Mouse (Mus musculus) forebrain, embryonic 15.5 days (tissue): ENCODE measurements at regions not wholly inside any gene's neighbourhood (a gene's known extent, or its start where the extent isn't known, plus 50 kb on each side); places are given as distances from the start of the nearest gene placed in this dataset.

Experiments
- ATAC-seq: fragments of 200-750 bp; cut with Nextera tagmentation; replicated peaks from 2 replicates; pipeline ENCODE4 v1.8.0; 2017; ENCODE audit warnings: mild to moderate bottlenecking, moderate TSS enrichment, moderate library complexity
- H3K27ac ChIP-seq: fragments of 300-500 bp; sonication (generic); replicated peaks from 2 replicates; pipeline ENCODE4 v1.5.1; 2015; ENCODE audit warnings: mild to moderate bottlenecking, inconsistent platforms
- H3K27me3 ChIP-seq: fragments of 300-500 bp; sonication (generic); 2 replicates; pipeline ENCODE4 v1.6.1; 2015; ENCODE audit warnings: inconsistent platforms
- H3K36me3 ChIP-seq: fragments of 300-500 bp; sonication (generic); 2 replicates; pipeline ENCODE4 v1.6.1; 2015; ENCODE audit warnings: mild to moderate bottlenecking, inconsistent platforms
- H3K4me1 ChIP-seq: fragments of 300-500 bp; sonication (generic); 2 replicates; pipeline ENCODE4 v1.6.1; 2015; ENCODE audit warnings: inconsistent platforms
- H3K4me2 ChIP-seq: fragments of 300-500 bp; sonication (generic); replicated peaks from 2 replicates; pipeline ENCODE4 v1.6.1; 2015; ENCODE audit warnings: mild to moderate bottlenecking, inconsistent platforms
- H3K4me3 ChIP-seq: fragments of 300-500 bp; sonication (generic); 2 replicates; pipeline ENCODE4 v1.5.1; 2015; ENCODE audit warnings: mild to moderate bottlenecking, inconsistent platforms
- H3K9ac ChIP-seq: fragments of 300-500 bp; sonication (generic); replicated peaks from 2 replicates; pipeline ENCODE4 v1.6.1; 2015; ENCODE audit warnings: mild to moderate bottlenecking, inconsistent platforms
- H3K9me3 ChIP-seq: fragments of 300-500 bp; sonication (generic); 2 replicates; pipeline ENCODE4 v1.6.1; 2016; ENCODE audit warnings: inconsistent platforms
- WGBS: fragments of 180-500 bp; shearing (Covaris S2); methylation state at CpG from one replicate; pipeline ENCODE4 v1.1.7; 2015; ENCODE audit warnings: mixed read lengths; 5-methylcytosine and 5-hydroxymethylcytosine counted together

DNA sequence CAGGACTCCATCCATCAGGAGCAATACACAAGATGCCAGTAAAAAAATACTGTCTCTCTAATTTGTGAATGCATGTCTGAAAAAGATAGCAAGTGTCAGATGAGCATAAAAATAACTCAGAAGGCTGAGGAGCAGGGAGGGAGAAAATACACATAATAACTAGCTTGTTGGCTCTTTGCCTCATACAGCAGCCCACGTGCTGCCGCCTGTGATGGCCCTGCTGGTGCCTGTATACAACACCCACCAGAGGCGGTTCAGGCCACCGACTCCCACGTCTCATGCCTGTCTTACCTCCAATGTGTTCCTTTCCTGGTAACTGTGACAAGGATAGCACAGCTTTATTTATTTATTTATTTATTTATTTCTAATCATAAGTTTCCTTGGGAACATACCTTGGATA, 119.5 kb upstream of the Sgk1 start:
- Histone ChIP-seq H3K9me3 (no peaks in the 10 kb centered on the region), H3K27ac (no peak overlapping the region)
- 80% methylated on average over 5 of the region's 5 CpGs for WGBS

DNA sequence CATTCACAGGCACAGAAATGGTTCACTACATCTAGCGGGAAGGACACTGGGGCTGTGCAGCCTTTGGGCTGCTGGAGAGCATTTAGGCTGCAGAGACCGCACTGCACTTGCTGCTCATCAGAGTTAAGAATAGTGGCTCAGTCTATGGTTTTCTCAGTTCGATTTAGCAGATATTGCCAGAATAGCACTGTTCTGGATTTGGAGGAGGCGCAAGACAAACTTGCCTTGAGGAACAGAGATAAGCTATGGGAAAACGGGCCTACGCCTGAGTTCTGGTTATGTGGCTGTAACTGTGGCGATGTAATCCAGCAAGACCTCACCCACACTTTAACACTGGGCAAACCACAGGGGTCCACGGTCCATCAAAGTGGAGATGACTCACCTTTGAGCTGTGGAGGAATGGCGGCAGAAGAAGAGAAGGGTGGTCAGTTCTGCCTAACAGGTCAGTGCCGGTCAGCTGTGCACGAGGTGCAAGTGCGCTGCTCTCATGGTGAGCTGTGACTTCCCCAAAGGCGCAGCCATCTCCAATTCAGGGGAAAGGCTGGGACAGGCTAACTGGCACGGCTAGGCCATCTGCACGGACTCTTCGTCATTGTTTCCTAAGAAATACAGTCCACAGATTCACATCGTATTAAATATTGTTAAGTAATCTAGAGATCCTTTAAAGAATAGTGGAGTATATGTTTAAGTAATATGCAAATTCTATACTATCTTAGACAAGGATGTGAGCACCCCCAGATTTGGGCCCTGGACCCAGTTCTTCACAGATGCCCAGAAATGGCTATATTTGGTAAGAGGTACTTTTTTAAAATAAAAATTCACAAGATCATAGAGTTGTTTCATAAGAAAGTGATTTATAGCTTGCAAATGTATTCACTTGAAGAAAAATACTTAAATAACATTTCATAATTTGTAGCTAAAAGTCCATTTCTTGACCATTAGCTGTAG, 118.7 kb upstream of the Sgk1 start:
- 92% methylated on average over 17 of the region's 17 CpGs for WGBS
- ATAC-seq = peak; percentile 24; the same call in 1 of the 2 replicates
- Histone ChIP-seq H3K36me3 (no peaks in the 10 kb centered on the region), H3K4me3 (no peak overlapping the region), H3K4me2 (no peak overlapping the region), H3K27ac (no peak overlapping the region), H3K27me3 (no peaks in the 10 kb centered on the region), H3K9ac (no peak overlapping the region), H3K4me1 (no peaks in the 10 kb centered on the region), H3K9me3 (no peaks in the 10 kb centered on the region)

More for the DNA sequence above, 119.5 kb upstream of the Sgk1 start:
- peak; percentile 49; the same call in 1 of the 2 replicates for ATAC-seq
- Histone ChIP-seq H3K4me3 (no peak overlapping the region), H3K4me1 (no peaks in the 10 kb centered on the region), H3K9ac (no peak overlapping the region), H3K4me2 (no peak overlapping the region), H3K36me3 (no peaks in the 10 kb centered on the region), H3K27me3 (no peaks in the 10 kb centered on the region)

DNA sequence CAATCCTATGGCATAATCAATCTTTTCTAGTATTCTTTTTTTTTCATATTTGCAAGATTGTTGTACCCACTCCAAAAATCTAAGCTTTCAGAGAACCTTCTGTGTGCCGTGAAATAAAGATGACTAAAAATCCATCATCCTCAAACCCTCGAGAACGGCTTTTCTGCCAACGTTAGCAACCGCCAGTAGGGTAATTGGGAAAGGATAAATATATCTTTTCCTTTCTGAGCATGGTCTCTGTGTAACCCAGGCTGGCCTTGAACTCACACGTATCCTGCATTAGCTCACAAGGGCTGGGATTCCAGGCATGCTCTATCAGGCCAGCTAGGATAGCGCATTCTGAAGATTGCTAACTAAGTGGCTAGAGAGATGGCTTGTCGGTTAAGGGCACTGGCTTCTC, 117.9 kb upstream of the Sgk1 start:
- no peaks in the 10 kb centered on the region for H3K9me3 ChIP-seq
- no peaks in the 10 kb centered on the region for H3K27me3 ChIP-seq
- no peak overlapping the region for H3K4me3 ChIP-seq
- no peaks in the 10 kb centered on the region for H3K36me3 ChIP-seq
- no peak overlapping the region for H3K4me2 ChIP-seq
- H3K27ac ChIP-seq = no peak overlapping the region
- 81% methylated on average over 8 of the region's 8 CpGs for WGBS
- no peak overlapping the region for H3K9ac ChIP-seq
- no peaks in the 10 kb centered on the region for H3K4me1 ChIP-seq
- no peak for ATAC-seq

GRCm38 (mm10) chr10:21764891-21765290, 117.1 kb upstream of the Sgk1 start:
- 88% methylated on average over 13 of the region's 13 CpGs for WGBS
- no peak overlapping the region for H3K27ac ChIP-seq

DNA sequence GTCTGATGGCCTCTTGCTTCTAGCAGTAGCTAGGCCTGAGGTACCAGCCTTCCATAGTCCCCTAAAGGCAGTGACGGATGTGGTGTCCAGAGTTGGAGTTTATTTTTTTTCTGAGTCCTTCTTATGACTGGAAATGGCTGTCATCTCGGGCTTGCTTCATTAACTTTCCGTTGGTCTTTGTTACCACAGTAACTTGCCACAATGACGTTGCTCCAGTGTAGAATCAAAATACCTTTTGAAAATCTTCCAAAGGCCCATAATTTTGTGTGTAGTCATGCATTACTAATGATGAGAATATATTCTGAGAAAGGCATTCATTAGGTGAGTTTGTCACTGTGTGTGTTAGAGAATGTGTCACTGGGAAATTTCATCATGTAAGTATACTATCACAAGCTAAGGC, 108.4 kb upstream of the Sgk1 start:
- Histone ChIP-seq H3K27ac (no peak overlapping the region), H3K4me1 (peaks cover 4% of the 10 kb centered on the region; the same call in 1 of the 2 replicates), H3K36me3 (no peaks in the 10 kb centered on the region), H3K4me3 (no peak overlapping the region), H3K4me2 (no peak overlapping the region), H3K9ac (no peak overlapping the region), H3K27me3 (no peaks in the 10 kb centered on the region), H3K9me3 (no peaks in the 10 kb centered on the region)
- 58% methylated on average over 4 of the region's 4 CpGs for WGBS
- no peak for ATAC-seq

More at GRCm38 (mm10) chr10:21764891-21765290, 117.1 kb upstream of the Sgk1 start:
- Histone ChIP-seq H3K4me1 (no peaks in the 10 kb centered on the region), H3K27me3 (no peaks in the 10 kb centered on the region), H3K9me3 (no peaks in the 10 kb centered on the region), H3K4me3 (no peak overlapping the region), H3K36me3 (no peaks in the 10 kb centered on the region), H3K4me2 (no peak overlapping the region), H3K9ac (no peak overlapping the region)
- ATAC-seq = no peak

- Histone ChIP-seq H3K4me3 (no peak overlapping the region), H3K9ac (no peak overlapping the region), H3K36me3 (no peaks in the 10 kb centered on the region), H3K27ac (no peak overlapping the region), H3K4me1 (peaks cover 4% of the 10 kb centered on the region; the same call in 1 of the 2 replicates), H3K9me3 (no peaks in the 10 kb centered on the region), H3K4me2 (no peak overlapping the region), H3K27me3 (no peaks in the 10 kb centered on the region)
- no peak for ATAC-seq
- 88% methylated on average over 5 of the region's 5 CpGs for WGBS
Measured at GRCm38 (mm10) chr10:21775441-21775840, 106.5 kb upstream of the Sgk1 start.

GRCm38 (mm10) chr10:21775911-21776761, 105.8 kb upstream of the Sgk1 start:
- WGBS = 56% methylated on average over 12 of the region's 12 CpGs
- Histone ChIP-seq H3K4me3 (no peak overlapping the region), H3K27me3 (no peaks in the 10 kb centered on the region), H3K27ac (no peak overlapping the region; the same call in 1 of the 2 replicates), H3K4me1 (peaks cover 4% of the 10 kb centered on the region; the same call in 1 of the 2 replicates), H3K36me3 (no peaks in the 10 kb centered on the region), H3K4me2 (no peak overlapping the region), H3K9ac (no peak overlapping the region), H3K9me3 (no peaks in the 10 kb centered on the region)
- ATAC-seq = peak; percentile 48

DNA sequence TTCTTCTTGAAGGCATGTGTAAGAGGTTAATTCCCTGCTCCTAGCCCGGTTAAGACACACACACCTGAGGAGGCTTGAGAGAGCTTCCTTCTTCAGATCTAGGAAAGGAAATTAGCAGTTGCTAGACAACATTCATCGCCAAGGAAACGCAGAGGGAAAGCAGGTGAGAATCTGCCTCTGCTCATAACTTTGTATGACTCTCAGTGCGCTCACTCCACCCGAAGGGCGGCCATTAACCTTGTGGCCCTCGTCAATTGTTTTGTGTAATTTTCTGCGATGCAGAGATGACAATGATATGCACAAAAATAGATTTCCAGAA, 105.3 kb upstream of the Sgk1 start:
- no peak overlapping the region for H3K27ac ChIP-seq
- no peak overlapping the region for H3K4me3 ChIP-seq
- H3K36me3 ChIP-seq = no peaks in the 10 kb centered on the region
- 81% methylated on average over 8 of the region's 8 CpGs for WGBS
- H3K27me3 ChIP-seq = no peaks in the 10 kb centered on the region
- ATAC-seq = 0 out of 2 replicates have a peak, but pooled peaks have one; percentile 16
- no peaks in the 10 kb centered on the region for H3K9me3 ChIP-seq
- H3K4me1 ChIP-seq = peaks cover 4% of the 10 kb centered on the region; the same call in 1 of the 2 replicates
- no peak overlapping the region for H3K9ac ChIP-seq
- H3K4me2 ChIP-seq = no peak overlapping the region

DNA sequence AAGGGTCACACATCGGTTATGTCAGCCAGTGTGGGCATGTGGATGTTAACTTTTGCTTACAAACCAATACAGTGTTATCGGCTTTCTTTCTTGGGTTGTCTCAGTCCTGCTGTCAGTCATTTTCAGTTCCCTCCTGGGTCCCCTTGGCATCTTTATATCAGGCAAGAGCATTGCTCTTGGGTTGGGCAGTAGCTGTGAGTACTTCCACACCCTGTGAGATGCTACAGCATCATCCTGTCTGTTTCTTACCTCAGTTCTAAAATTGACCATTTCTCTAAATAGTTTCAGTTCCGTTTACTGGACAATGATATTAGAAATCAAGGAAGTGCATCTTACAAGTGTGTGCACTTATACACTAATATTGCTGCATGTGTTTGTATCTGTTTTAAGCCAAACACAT, 104.9 kb upstream of the Sgk1 start:
- H3K9ac ChIP-seq = no peak overlapping the region
- WGBS = 85% methylated on average over 3 of the region's 3 CpGs
- H3K4me2 ChIP-seq = no peak overlapping the region
- no peak overlapping the region for H3K27ac ChIP-seq
- 0 out of 2 replicates have a peak, but pooled peaks have one; percentile 8 for ATAC-seq
- H3K27me3 ChIP-seq = no peaks in the 10 kb centered on the region
- no peak overlapping the region for H3K4me3 ChIP-seq
- H3K36me3 ChIP-seq = no peaks in the 10 kb centered on the region
- peaks cover 4% of the 10 kb centered on the region; the same call in 1 of the 2 replicates for H3K4me1 ChIP-seq
- no peaks in the 10 kb centered on the region for H3K9me3 ChIP-seq

- 91% methylated on average over 7 of the region's 7 CpGs for WGBS
- Histone ChIP-seq H3K27me3 (no peaks in the 10 kb centered on the region), H3K4me2 (no peak overlapping the region), H3K9ac (no peak overlapping the region), H3K9me3 (no peaks in the 10 kb centered on the region), H3K4me3 (no peak overlapping the region), H3K36me3 (no peaks in the 10 kb centered on the region), H3K4me1 (no peaks in the 10 kb centered on the region), H3K27ac (no peak overlapping the region)
- no peak for ATAC-seq
Measured at GRCm38 (mm10) chr10:21783478-21783877, 98.5 kb upstream of the Sgk1 start.

DNA sequence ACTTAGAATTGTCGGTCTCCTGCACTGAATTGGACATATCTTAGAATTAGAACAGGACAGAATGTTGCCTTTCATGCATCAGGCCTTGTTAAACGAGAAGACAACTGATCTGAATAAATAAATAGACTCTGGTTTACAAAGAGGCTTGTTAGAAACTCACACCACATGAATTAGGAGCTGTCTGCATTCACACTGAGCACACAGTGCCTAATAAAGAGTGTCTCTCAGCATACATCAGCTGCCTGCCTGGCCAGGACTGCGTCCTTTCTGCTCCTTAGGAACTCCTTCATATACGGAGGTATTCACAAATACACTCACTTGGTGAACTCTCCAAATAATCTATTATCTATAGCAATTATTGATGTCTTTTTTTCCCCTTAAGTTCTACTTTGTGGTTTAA, 96.9 kb upstream of the Sgk1 start:
- H3K4me2 ChIP-seq = no peak overlapping the region
- H3K27ac ChIP-seq = no peak overlapping the region
- H3K4me1 ChIP-seq = no peaks in the 10 kb centered on the region
- H3K27me3 ChIP-seq = no peaks in the 10 kb centered on the region
- H3K9ac ChIP-seq = no peak overlapping the region
- no peak overlapping the region for H3K4me3 ChIP-seq
- 27% methylated on average over 4 of the region's 4 CpGs for WGBS
- ATAC-seq = 0 out of 2 replicates have a peak, but pooled peaks have one; percentile 41
- no peaks in the 10 kb centered on the region for H3K36me3 ChIP-seq
- no peaks in the 10 kb centered on the region for H3K9me3 ChIP-seq

DNA sequence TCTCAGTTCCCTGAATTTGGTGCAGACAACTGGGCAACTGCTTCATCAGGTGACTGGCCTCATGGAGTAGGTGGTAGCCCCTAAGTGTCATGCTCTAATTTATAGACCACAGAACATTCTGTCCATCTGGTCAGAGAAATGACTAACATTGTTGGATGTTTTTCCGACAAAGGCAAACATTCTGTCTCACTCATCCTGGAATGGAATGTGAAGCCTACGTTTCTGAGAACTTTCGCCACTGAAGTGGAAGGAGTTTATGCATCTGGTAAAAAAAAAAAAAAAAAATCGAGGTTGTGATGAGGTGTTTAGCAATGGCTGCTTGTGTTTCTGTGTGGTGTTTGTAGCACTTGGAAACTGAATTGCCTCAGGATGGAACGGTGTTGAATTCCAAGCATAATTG, 96.2 kb upstream of the Sgk1 start:
- H3K4me2 ChIP-seq = no peak overlapping the region
- no peak overlapping the region for H3K9ac ChIP-seq
- WGBS = 79% methylated on average over 5 of the region's 5 CpGs
- no peak overlapping the region for H3K4me3 ChIP-seq
- ATAC-seq = no peak
- no peaks in the 10 kb centered on the region for H3K9me3 ChIP-seq
- H3K4me1 ChIP-seq = no peaks in the 10 kb centered on the region
- H3K27ac ChIP-seq = no peak overlapping the region
- no peaks in the 10 kb centered on the region for H3K27me3 ChIP-seq
- H3K36me3 ChIP-seq = no peaks in the 10 kb centered on the region
